Mouse (Mus musculus): ENCODE measurements around the gene Adam22. TPM values are rescaled to one million over a fixed set of nuclear protein-coding genes. Genes with fewer than 3 reads are reported as not detected.

Adam22 gene
- polyA plus RNA-seq, 1 experiment = 0.59 TPM

GRCm38 (mm10) chr5:8151645-8152044, 216.3 kb downstream of the Adam22 start:
- Histone ChIP-seq H3K27ac (replicated peaks; ENCODE audit: low read depth, low read length) (no peak overlapping the region), H3K4me1 (ENCODE audit: control insufficient read depth, insufficient read depth, insufficient read length, low read length) (no peaks in the 10 kb centered on the region), H3K4me3 (ENCODE audit: insufficient read depth, low read depth, low read length) (no peak overlapping the region)

- Histone ChIP-seq H3K4me1 (ENCODE audit: control insufficient read depth, insufficient read depth, insufficient read length, low read length) (no peaks in the 10 kb centered on the region), H3K4me3 (ENCODE audit: insufficient read depth, low read depth, low read length) (no peak overlapping the region)
Measured at GRCm38 (mm10) chr5:8146146-8146545, 221.8 kb downstream of the Adam22 start.

GRCm38 (mm10) chr5:8145473-8145872, 222.5 kb downstream of the Adam22 start:
- H3K27ac ChIP-seq (replicated peaks; ENCODE audit: low read depth, low read length) = no peak overlapping the region
- H3K4me1 ChIP-seq (ENCODE audit: control insufficient read depth, insufficient read depth, insufficient read length, low read length) = no peaks in the 10 kb centered on the region
- no peak overlapping the region for H3K4me3 ChIP-seq (ENCODE audit: insufficient read depth, low read depth, low read length)

More at GRCm38 (mm10) chr5:8146146-8146545, 221.8 kb downstream of the Adam22 start:
- H3K27ac ChIP-seq (replicated peaks; ENCODE audit: low read depth, low read length) = no peak overlapping the region

GRCm38 (mm10) chr5:8132546-8132945, 235.4 kb downstream of the Adam22 start:
- H3K27ac ChIP-seq (replicated peaks; ENCODE audit: low read depth, low read length) = no peak overlapping the region
- H3K4me1 ChIP-seq (ENCODE audit: control insufficient read depth, insufficient read depth, insufficient read length, low read length) = no peaks in the 10 kb centered on the region
- H3K4me3 ChIP-seq (ENCODE audit: insufficient read depth, low read depth, low read length) = no peak overlapping the region

GRCm38 (mm10) chr5:8131918-8132317, 236.0 kb downstream of the Adam22 start:
- Histone ChIP-seq H3K4me1 (ENCODE audit: control insufficient read depth, insufficient read depth, insufficient read length, low read length) (no peaks in the 10 kb centered on the region), H3K4me3 (ENCODE audit: insufficient read depth, low read depth, low read length) (no peak overlapping the region), H3K27ac (replicated peaks; ENCODE audit: low read depth, low read length) (no peak overlapping the region)

GRCm38 (mm10) chr5:8129750-8130149, 238.2 kb downstream of the Adam22 start:
- Histone ChIP-seq H3K4me3 (ENCODE audit: insufficient read depth, low read depth, low read length) (no peak overlapping the region), H3K4me1 (ENCODE audit: control insufficient read depth, insufficient read depth, insufficient read length, low read length) (no peaks in the 10 kb centered on the region), H3K27ac (replicated peaks; ENCODE audit: low read depth, low read length) (no peak overlapping the region)

- no peak overlapping the region for H3K27ac ChIP-seq (replicated peaks; ENCODE audit: low read depth, low read length)
- no peak overlapping the region for H3K4me3 ChIP-seq (ENCODE audit: insufficient read depth, low read depth, low read length)
- H3K4me1 ChIP-seq (ENCODE audit: control insufficient read depth, insufficient read depth, insufficient read length, low read length) = no peaks in the 10 kb centered on the region
Measured at GRCm38 (mm10) chr5:8120926-8121325, 247.0 kb downstream of the Adam22 start.

- H3K27ac ChIP-seq (replicated peaks; ENCODE audit: low read depth, low read length) = no peak overlapping the region
- H3K4me1 ChIP-seq (ENCODE audit: control insufficient read depth, insufficient read depth, insufficient read length, low read length) = no peaks in the 10 kb centered on the region
Measured at GRCm38 (mm10) chr5:8120087-8120486, 247.9 kb downstream of the Adam22 start.

GRCm38 (mm10) chr5:8116561-8117168, 251.3 kb downstream of the Adam22 start:
- Histone ChIP-seq H3K27ac (replicated peaks; ENCODE audit: low read depth, low read length) (no peak overlapping the region), H3K4me3 (ENCODE audit: insufficient read depth, low read depth, low read length) (no peak overlapping the region), H3K4me1 (ENCODE audit: control insufficient read depth, insufficient read depth, insufficient read length, low read length) (no peaks in the 10 kb centered on the region)

More at GRCm38 (mm10) chr5:8120087-8120486, 247.9 kb downstream of the Adam22 start:
- H3K4me3 ChIP-seq (ENCODE audit: insufficient read depth, low read depth, low read length) = no peak overlapping the region

GRCm38 (mm10) chr5:8112246-8112645, 255.7 kb downstream of the Adam22 start:
- Histone ChIP-seq H3K4me3 (ENCODE audit: insufficient read depth, low read depth, low read length) (no peak overlapping the region), H3K4me1 (ENCODE audit: control insufficient read depth, insufficient read depth, insufficient read length, low read length) (no peaks in the 10 kb centered on the region), H3K27ac (replicated peaks; ENCODE audit: low read depth, low read length) (0 out of 2 replicates have a peak overlapping the region, but pooled peaks have one; percentile 31)

- Histone ChIP-seq H3K4me1 (ENCODE audit: control insufficient read depth, insufficient read depth, insufficient read length, low read length) (no peaks in the 10 kb centered on the region), H3K4me3 (ENCODE audit: insufficient read depth, low read depth, low read length) (no peak overlapping the region), H3K27ac (replicated peaks; ENCODE audit: low read depth, low read length) (no peak overlapping the region)
Measured at GRCm38 (mm10) chr5:8111691-8112090, 256.3 kb downstream of the Adam22 start.

- Histone ChIP-seq H3K4me1 (ENCODE audit: control insufficient read depth, insufficient read depth, insufficient read length, low read length) (no peaks in the 10 kb centered on the region), H3K27ac (replicated peaks; ENCODE audit: low read depth, low read length) (no peak overlapping the region), H3K4me3 (ENCODE audit: insufficient read depth, low read depth, low read length) (no peak overlapping the region)
Measured at GRCm38 (mm10) chr5:8095689-8096088, 272.3 kb downstream of the Adam22 start.

- Histone ChIP-seq H3K4me1 (ENCODE audit: control insufficient read depth, insufficient read depth, insufficient read length, low read length) (no peaks in the 10 kb centered on the region), H3K4me3 (ENCODE audit: insufficient read depth, low read depth, low read length) (no peak overlapping the region), H3K27ac (replicated peaks; ENCODE audit: low read depth, low read length) (no peak overlapping the region)
Measured at GRCm38 (mm10) chr5:8094921-8095320, 273.0 kb downstream of the Adam22 start.

GRCm38 (mm10) chr5:8088147-8088546, 279.8 kb downstream of the Adam22 start:
- H3K27ac ChIP-seq (replicated peaks; ENCODE audit: low read depth, low read length) = no peak overlapping the region
- no peaks in the 10 kb centered on the region for H3K4me1 ChIP-seq (ENCODE audit: control insufficient read depth, insufficient read depth, insufficient read length, low read length)
- H3K4me3 ChIP-seq (ENCODE audit: insufficient read depth, low read depth, low read length) = no peak overlapping the region

GRCm38 (mm10) chr5:8085661-8086060, 282.3 kb downstream of the Adam22 start:
- H3K4me1 ChIP-seq (ENCODE audit: control insufficient read depth, insufficient read depth, insufficient read length, low read length) = no peaks in the 10 kb centered on the region
- no peak overlapping the region for H3K27ac ChIP-seq (replicated peaks; ENCODE audit: low read depth, low read length)
- H3K4me3 ChIP-seq (ENCODE audit: insufficient read depth, low read depth, low read length) = no peak overlapping the region

GRCm38 (mm10) chr5:8082800-8083509, 285.0 kb downstream of the Adam22 start:
- Histone ChIP-seq H3K4me1 (ENCODE audit: control insufficient read depth, insufficient read depth, insufficient read length, low read length) (no peaks in the 10 kb centered on the region), H3K27ac (replicated peaks; ENCODE audit: low read depth, low read length) (no peak overlapping the region), H3K4me3 (ENCODE audit: insufficient read depth, low read depth, low read length) (no peak overlapping the region)

Data from brown adipose tissue, adult 24 weeks (tissue).